Mouse (Mus musculus): ENCODE results near the gene Serf2. TPM values are rescaled to one million over a fixed set of nuclear protein-coding genes. Genes with fewer than 3 reads are reported as not detected.

Serf2 gene
- total and polyA plus RNA-seq, 3 experiments: 340 to 415 (median 369) TPM

- no peak for TF ChIP-seq CTCF (IDR thresholded peaks at IDR 0.05)
- TF ChIP-seq EP300 (IDR thresholded peaks at IDR 0.05; ENCODE audit: insufficient read depth, low read depth, low read length): no peak
- no peak for TF ChIP-seq POLR2A (IDR thresholded peaks at IDR 0.05; ENCODE audit: insufficient read depth, low read depth, low read length)
- 2% methylated on average over 30 of the region's 30 CpGs for WGBS
- Histone ChIP-seq H3K79me2 (replicated peaks; ENCODE audit: control insufficient read depth, insufficient read depth, low read length) (no peaks in the 10 kb centered on the region), H3K4me1 (ENCODE audit: control insufficient read depth, insufficient read depth, low read length) (peaks cover 2% of the 10 kb centered on the region; the same call in 1 of the 2 replicates), H3K27ac (no peak overlapping the region; the same call in 1 of the 2 replicates), H3K27me3 (ENCODE audit: control insufficient read depth, insufficient read depth, low read length) (no peaks in the 10 kb centered on the region), H3K9ac (ENCODE audit: low read depth, low read length) (peak overlapping the region; percentile 18), H3K36me3 (ENCODE audit: control insufficient read depth, insufficient read depth, low read length) (no peaks in the 10 kb centered on the region; the same call in none of the 2 replicates), H3K4me3 (peak overlapping the region; percentile 51)
- peak; percentile 76 to 78 for DNase-seq
- intact Hi-C loops (cut with DNase I): no loop called here
These were observed 6.5 kb upstream of the Serf2 start for GRCm38 (mm10) chr2:121442259-121443067.

DNA sequence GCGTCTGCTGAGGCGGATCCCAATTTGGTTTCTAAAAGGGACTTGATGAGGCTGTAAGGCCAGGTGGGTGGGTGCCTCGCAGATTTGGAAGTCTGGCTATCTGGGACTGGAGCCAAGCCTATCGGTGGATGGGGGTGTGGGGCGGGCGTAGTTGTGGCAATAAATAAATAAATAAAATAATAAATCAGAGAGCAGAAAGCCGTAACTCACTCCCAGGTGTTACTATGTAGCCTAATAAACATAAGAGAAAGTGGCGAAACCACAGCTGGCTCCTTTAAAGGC lies 6.0 kb upstream of the Serf2 start:
- DNase-seq: no peak
- Histone ChIP-seq H3K79me2 (replicated peaks; ENCODE audit: control insufficient read depth, insufficient read depth, low read length) (no peaks in the 10 kb centered on the region), H3K27me3 (ENCODE audit: control insufficient read depth, insufficient read depth, low read length) (no peaks in the 10 kb centered on the region), H3K27ac (no peak overlapping the region), H3K9ac (ENCODE audit: low read depth, low read length) (no peak overlapping the region), H3K4me3 (peak overlapping the region; percentile 51), H3K4me1 (ENCODE audit: control insufficient read depth, insufficient read depth, low read length) (peaks cover 2% of the 10 kb centered on the region; the same call in 1 of the 2 replicates), H3K36me3 (ENCODE audit: control insufficient read depth, insufficient read depth, low read length) (no peaks in the 10 kb centered on the region; the same call in 1 of the 2 replicates)
- no peak for TF ChIP-seq EP300 (IDR thresholded peaks at IDR 0.05; ENCODE audit: insufficient read depth, low read depth, low read length)
- no peak for TF ChIP-seq POLR2A (IDR thresholded peaks at IDR 0.05; ENCODE audit: insufficient read depth, low read depth, low read length)
- TF ChIP-seq CTCF (IDR thresholded peaks at IDR 0.05): no peak
- WGBS: 23% methylated on average over 8 of the region's 8 CpGs
- intact Hi-C loops (cut with DNase I): no loop called here

GRCm38 (mm10) chr2:121444178-121444577 lies 4.8 kb upstream of the Serf2 start, which contains the start of gene Ell3:
TSS of gene Ell3 (minus strand) at chr2:121444278.
- Histone ChIP-seq H3K79me2 (replicated peaks; ENCODE audit: control insufficient read depth, insufficient read depth, low read length) (no peaks in the 10 kb centered on the region), H3K9ac (ENCODE audit: low read depth, low read length) (no peak within 1 kb of the TSS), H3K27ac (no peak within 1 kb of the TSS), H3K4me3 (no peak within 1 kb of the TSS; the same call in 1 of the 2 replicates), H3K36me3 (ENCODE audit: control insufficient read depth, insufficient read depth, low read length) (no peaks in the 10 kb centered on the region), H3K27me3 (ENCODE audit: control insufficient read depth, insufficient read depth, low read length) (no peaks in the 10 kb centered on the region), H3K4me1 (ENCODE audit: control insufficient read depth, insufficient read depth, low read length) (peaks cover 2% of the 10 kb centered on the region; the same call in 1 of the 2 replicates)
- WGBS: 98% methylated on average over 1 of the region's 1 CpGs
- TF ChIP-seq POLR2A (IDR thresholded peaks at IDR 0.05; ENCODE audit: insufficient read depth, low read depth, low read length) (no peak), EP300 (IDR thresholded peaks at IDR 0.05; ENCODE audit: insufficient read depth, low read depth, low read length) (no peak), CTCF (IDR thresholded peaks at IDR 0.05) (no peak)
- DNase-seq: no peak
- intact Hi-C loops (cut with DNase I): no loop called here

DNA sequence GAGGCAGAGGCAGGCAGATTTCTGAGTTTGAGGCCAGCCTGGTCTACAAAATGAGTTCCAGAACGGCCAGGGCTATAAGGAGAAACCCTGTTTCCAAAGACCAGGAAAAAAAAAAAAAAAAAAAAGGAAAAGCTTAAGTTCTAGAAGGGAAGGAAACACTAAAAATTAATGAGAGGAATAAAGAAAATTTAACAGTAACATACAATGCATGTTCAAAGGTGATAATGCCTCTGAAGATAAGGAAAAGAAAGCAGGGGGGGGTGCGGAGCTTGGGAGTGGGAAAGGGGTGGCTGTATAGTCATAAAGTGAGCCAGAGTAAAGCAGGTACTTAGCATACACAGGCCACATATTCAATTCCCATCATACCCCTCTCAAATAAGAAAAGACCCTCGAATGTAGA lies 3.9 kb upstream of the Serf2 start:
- Histone ChIP-seq H3K27me3 (ENCODE audit: control insufficient read depth, insufficient read depth, low read length) (no peaks in the 10 kb centered on the region), H3K4me1 (ENCODE audit: control insufficient read depth, insufficient read depth, low read length) (peaks cover 2% of the 10 kb centered on the region; the same call in 1 of the 2 replicates), H3K79me2 (replicated peaks; ENCODE audit: control insufficient read depth, insufficient read depth, low read length) (peaks cover 4% of the 10 kb centered on the region), H3K4me3 (no peak overlapping the region), H3K9ac (ENCODE audit: low read depth, low read length) (no peak overlapping the region), H3K36me3 (ENCODE audit: control insufficient read depth, insufficient read depth, low read length) (no peaks in the 10 kb centered on the region), H3K27ac (no peak overlapping the region)
- 86% methylated on average over 3 of the region's 3 CpGs for WGBS
- no peak for TF ChIP-seq EP300 (IDR thresholded peaks at IDR 0.05; ENCODE audit: insufficient read depth, low read depth, low read length)
- TF ChIP-seq POLR2A (IDR thresholded peaks at IDR 0.05; ENCODE audit: insufficient read depth, low read depth, low read length): no peak
- no peak for TF ChIP-seq CTCF (IDR thresholded peaks at IDR 0.05)
- intact Hi-C loops (cut with DNase I): no loop called here
- DNase-seq: no peak

DNA sequence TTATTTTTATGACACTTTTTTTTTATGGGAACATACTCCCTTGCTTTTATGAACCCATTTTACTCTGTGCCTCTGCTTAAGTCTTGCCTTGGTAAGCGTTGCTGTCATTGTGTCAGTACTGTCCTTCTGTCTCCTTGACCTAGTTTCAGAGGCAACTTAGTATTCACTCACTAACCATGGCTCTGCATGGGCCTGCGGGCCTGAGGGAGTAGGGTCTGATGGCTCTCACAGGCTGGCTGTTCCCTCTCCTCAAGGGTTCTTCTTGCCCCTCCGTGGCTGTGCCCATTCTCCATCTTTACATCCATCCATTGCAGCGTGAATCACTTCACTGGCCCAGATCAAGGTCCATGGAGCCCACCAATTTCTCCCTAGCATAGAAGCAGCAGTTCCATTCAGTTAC lies 2.5 kb upstream of the Serf2 start:
- DNase-seq: no peak
- H3K36me3 ChIP-seq (ENCODE audit: control insufficient read depth, insufficient read depth, low read length): peaks cover 7% of the 10 kb centered on the region
- TF ChIP-seq POLR2A (IDR thresholded peaks at IDR 0.05; ENCODE audit: insufficient read depth, low read depth, low read length) (no peak), CTCF (IDR thresholded peaks at IDR 0.05) (no peak), EP300 (IDR thresholded peaks at IDR 0.05; ENCODE audit: insufficient read depth, low read depth, low read length) (no peak)
- H3K4me3 ChIP-seq: no peak overlapping the region
- peaks cover 4% of the 10 kb centered on the region for H3K79me2 ChIP-seq (replicated peaks; ENCODE audit: control insufficient read depth, insufficient read depth, low read length)
- no peak overlapping the region for H3K9ac ChIP-seq (ENCODE audit: low read depth, low read length)
- H3K27me3 ChIP-seq (ENCODE audit: control insufficient read depth, insufficient read depth, low read length): no peaks in the 10 kb centered on the region
- intact Hi-C loops (cut with DNase I): loop anchor here (2.0 kb wide), 1 partner anchor 32 kb away; no protein-coding TSS in a partner anchor
- H3K4me1 ChIP-seq (ENCODE audit: control insufficient read depth, insufficient read depth, low read length): peaks cover 3% of the 10 kb centered on the region
- 86% methylated on average over 4 of the region's 4 CpGs for WGBS
- no peak overlapping the region for H3K27ac ChIP-seq

DNA sequence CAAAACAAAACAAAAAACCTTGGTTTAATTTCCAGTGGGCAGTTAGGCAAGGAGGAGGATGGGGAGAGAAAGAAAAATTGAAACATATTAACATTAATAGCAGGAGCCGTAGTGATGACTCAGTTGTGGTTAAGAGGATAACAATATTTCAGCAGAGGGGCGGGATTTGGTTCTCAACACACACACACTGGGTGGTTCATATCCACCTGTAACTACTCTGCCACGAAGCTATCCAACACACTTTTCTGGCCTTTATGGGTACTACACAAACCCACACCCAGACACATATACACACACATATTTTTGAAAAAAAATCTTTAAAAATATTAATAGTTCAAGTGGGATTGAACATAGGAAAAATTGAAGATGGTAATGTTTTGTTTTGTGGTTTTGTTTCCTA lies 2.0 kb upstream of the Serf2 start:
- H3K9ac ChIP-seq (ENCODE audit: low read depth, low read length): no peak overlapping the region
- no peak overlapping the region for H3K4me3 ChIP-seq
- intact Hi-C loops (cut with DNase I): loop anchor here (2.0 kb wide), 1 partner anchor 32 kb away; no protein-coding TSS in a partner anchor
- peaks cover 4% of the 10 kb centered on the region for H3K79me2 ChIP-seq (replicated peaks; ENCODE audit: control insufficient read depth, insufficient read depth, low read length)
- DNase-seq: no peak
- no peaks in the 10 kb centered on the region for H3K27me3 ChIP-seq (ENCODE audit: control insufficient read depth, insufficient read depth, low read length)
- H3K27ac ChIP-seq: no peak overlapping the region
- no peak for TF ChIP-seq CTCF (IDR thresholded peaks at IDR 0.05)
- TF ChIP-seq EP300 (IDR thresholded peaks at IDR 0.05; ENCODE audit: insufficient read depth, low read depth, low read length): no peak
- no peak for TF ChIP-seq POLR2A (IDR thresholded peaks at IDR 0.05; ENCODE audit: insufficient read depth, low read depth, low read length)
- H3K36me3 ChIP-seq (ENCODE audit: control insufficient read depth, insufficient read depth, low read length): peaks cover 8% of the 10 kb centered on the region
- WGBS: 93% methylated on average over 3 of the region's 3 CpGs
- H3K4me1 ChIP-seq (ENCODE audit: control insufficient read depth, insufficient read depth, low read length): peaks cover 1% of the 10 kb centered on the region
